Mouse (Mus musculus): ENCODE data around the gene Dact3.

The Dact3 gene

DNA sequence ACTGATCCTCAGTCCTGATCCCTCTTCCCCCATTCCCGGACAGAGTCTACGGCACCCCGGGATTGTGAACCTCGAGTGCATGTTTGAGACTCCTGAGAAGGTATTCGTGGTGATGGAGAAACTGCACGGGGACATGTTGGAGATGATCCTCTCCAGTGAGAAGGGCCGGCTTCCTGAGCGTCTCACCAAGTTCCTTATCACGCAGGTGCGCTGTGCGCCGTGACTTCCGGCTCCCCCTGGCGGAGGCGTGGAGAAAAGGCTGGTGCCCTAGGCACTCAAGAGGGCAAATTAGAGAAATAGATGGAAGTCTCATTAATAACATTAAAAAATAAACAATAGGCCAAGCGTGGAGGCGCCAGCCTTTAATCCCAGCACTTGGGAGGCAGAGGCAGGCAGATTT lies 16.8 kb upstream of the Dact3 start:
- peak; percentile 74 for DNase-seq (ENCODE audit: low read depth)

DNA sequence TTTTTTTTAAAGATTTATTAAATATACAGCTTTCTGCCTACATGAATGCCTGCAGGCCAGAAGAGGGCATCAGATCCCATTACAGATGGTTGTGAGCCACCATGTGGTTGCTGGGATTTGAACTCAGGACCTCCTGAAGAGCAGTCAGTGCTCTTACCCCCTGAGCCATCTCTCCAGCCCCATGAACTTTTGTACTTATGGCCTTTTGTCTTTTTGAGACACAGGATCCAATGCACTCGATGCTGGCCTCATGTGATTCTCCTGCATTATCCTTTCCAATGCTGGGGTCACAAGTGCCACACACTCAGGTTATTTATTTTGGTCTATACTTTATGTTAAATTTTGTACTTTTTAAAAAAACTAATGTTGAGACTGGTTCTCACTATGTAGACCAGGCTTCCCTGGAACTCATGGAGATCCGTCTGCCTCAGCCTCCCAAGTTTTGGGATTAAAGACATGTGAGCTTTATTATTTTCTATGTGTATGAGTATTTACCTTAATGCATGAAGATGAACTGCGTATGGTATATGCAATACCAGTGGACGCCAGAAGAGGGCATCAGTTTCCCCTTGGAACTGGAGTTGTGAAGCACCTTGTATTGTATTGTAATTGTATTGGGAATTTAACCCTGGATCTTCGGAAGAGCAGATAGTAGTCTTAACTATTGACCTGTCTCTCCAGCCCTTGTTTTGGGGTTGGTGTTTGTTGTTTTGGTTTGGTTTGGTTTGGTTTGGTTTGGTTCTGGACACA lies 15.0 kb upstream of the Dact3 start:
- DNase-seq (ENCODE audit: low read depth), result peak; percentile 85

DNA sequence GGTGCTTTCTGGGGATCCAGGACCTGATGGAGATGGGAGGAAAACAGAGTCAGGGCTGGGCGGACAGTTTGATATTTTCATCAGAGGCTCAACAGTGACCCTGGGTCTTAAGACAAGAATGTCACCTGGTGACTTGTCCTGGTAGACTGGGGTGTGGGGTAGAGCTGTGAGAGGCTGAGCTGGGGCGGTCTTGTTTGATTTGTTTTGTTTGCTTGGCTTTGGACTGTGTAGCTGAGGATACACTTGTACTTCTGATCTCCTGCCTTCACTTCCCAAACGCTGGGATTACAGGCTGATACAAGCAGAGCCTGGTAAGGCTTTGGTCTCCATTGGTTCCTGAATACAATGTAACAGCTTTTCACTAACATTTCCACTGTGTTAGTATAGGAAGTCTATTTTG lies 7.6 kb upstream of the Dact3 start:
- no peak for DNase-seq (ENCODE audit: low read depth)

DNA sequence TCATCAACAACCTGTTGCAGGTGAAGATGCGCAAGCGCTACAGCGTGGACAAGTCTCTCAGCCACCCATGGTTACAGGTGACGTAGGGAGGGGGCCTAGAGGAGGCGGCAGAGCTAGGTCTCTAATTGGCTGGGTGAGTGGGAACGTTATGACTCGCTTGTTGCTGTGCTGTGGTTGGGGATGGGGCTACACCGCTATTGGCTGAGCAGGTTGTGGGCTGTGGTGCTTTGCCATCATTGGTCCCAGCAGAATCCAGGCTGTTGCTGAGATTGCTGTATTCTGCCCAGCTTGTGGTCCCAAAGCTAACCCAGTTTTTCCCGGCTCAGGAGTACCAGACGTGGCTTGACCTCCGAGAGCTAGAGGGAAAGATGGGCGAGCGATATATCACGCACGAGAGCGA lies 5.6 kb upstream of the Dact3 start:
- no peak for DNase-seq (ENCODE audit: low read depth)

DNA sequence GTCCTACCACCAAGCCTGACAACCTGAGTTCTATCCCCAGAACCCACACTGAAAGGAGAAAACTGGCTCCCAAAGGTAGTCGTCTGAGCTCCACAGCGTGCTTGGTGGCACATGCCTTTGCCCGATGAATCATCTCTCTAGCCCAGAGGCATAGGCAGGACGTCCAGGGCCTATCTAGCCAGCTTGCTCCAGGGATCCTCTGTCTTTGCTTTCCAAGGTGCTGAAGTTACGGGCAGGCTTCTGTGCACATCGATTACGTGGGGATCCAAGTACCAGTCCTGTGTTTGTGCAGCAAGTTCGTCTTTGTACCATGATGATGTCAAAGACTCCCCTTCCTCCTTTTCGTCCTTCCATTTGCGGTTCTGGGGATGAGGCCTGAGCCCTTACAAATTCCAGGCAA lies 3.5 kb upstream of the Dact3 start:
- DNase-seq (ENCODE audit: low read depth), result no peak

DNA sequence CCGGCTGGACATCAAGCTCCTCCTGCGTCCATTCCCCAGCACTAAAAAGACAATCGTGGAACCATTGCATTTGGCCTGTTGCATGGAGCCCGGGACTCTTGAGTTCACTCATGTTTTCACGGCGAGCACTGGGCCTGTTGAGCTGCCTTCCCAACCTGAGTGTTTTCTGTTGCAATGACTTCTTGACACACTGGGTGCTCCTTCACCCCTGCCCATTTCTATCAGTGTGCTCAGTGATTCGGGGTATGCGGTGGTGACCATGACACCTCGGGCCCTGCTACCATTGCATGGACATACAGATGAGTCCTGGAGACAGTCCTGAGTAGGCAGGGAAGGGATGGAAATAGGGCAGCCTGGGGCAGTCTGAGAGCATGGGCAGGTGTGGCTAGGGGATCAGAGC lies 2.6 kb upstream of the Dact3 start:
- no peak for DNase-seq (ENCODE audit: low read depth)

DNA sequence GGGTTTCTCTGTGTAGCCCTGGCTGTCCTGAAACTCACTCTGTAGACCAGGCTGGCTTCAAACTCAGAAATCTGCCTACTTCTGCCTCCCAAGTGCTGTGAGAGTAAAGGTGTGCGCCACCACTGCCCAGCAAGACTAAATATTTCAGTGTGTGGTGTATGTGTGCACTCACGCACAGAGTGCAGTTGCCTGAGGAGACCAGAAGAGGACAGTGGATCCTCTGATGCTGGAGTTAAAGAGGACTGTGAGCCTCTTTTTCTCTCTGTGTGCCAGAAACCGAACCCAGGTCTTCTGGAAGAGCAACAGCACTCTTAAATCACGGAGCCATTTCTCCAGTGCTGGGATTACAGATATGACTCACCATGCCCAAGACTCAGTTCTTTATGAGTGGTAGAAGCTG lies 1.7 kb upstream of the Dact3 start:
- peak; percentile 36 for DNase-seq (ENCODE audit: low read depth)

DNA sequence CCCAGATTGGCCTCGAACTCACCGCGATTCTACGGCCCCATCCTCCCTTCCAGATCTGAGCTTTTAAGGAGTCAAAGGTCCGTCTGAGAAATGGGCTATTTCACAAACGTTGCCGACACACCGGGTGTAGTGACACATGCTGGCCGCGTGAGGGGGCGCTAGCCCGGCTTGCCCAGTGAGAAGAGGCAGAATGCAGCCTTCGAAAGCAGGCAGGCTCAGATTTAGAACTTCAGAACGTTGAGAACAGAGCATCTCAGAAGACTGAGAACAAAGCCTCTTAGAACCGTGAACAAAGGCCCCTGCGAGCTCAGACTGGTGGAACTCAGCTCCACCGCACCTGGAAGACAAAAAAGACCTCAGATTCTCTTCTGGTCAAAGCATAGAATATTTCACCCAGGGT lies 927 bp upstream of the Dact3 start:
- DNase-seq (ENCODE audit: low read depth), result peak; percentile 91

DNA sequence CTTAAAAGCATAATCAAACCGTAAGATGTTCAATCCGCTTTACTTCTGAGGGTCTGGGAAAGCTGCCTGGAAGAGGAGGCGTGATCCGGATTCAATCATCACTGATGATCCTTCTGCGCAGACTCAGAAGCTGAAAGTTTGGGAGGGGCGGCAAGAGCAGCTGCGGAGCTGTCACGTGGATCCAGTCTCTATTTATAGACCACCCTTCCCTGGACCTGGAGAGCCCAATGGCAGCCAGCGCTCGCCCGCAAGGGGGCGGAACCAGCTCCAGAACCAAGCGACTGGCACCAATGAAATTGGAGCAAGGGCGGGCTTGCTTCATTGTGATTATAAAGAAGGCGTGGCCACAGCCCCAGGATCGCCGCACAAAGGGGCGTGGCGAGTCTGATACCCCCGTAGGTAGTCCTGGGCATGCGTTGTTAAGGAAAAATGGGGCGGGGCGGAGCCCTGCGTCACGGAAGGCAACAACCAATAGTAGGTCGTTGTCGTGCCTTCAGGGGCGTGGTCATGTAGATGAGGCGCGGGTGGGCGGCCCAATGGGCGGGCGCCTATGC lies 284 bp upstream of the Dact3 start:
- DNase-seq (ENCODE audit: low read depth), result peak; percentile 100

DNA sequence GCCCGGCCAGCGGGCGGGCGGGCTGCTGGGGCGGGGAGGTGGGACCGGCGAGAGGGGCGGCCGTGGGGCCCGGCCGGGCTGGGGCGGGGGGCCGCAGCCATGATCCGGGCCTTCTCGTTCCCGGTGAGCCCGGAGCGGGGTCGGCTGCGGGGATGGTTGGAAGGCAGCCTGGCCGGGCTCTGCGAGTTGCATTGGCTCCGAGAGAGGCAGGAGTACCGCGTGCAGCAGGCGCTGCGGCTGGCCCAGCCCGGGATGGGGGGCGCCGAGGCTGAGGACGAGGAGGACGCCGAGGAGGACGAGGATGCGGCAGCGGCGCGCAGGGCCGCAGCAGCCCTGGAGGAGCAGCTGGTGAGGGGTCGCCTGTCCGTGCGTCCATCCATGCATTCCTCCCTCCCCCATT lies 209 bp downstream of the Dact3 start:
- no peak for DNase-seq (ENCODE audit: low read depth)

DNA sequence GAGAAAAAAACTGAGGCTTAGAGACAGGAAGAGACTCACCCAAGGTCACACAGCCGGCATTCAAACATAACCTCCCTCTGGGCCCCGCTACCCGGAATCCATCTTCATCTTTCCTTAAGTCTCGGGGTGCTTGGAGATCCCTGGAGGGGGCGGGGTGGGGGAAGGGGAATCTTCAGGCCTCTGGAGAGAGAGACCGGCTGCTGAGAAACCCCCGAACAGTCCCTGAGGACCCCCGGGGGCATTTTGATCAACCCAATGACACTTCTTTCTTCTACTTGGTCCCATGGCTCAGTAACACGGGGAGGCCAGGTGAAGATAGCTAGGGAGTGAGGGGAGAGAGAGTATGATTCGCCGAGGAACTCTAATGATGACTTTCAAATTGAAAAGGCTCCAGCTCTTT lies 889 bp downstream of the Dact3 start:
- DNase-seq (ENCODE audit: low read depth), result peak; percentile 42

DNA sequence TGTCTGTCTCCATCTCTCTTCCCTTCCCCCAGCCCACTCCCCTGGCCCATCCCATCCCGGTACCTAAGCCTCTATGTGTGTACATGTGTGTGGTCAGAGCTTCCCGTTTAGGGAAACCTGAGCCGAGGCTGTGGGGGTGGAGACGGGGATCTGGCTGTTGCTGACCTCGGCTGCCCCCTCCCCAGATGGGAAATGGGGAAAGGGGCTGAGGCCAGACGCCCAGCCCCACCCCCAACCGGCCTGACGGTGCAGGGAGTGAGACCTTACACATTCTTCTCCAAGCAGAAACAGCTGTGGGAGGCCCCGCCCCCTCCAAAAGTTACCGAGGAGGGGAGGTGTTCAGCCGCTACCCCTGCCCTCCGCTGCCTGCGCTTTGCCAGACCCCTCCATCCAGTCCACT lies 1.5 kb downstream of the Dact3 start:
- DNase-seq (ENCODE audit: low read depth), result peak; percentile 29

DNA sequence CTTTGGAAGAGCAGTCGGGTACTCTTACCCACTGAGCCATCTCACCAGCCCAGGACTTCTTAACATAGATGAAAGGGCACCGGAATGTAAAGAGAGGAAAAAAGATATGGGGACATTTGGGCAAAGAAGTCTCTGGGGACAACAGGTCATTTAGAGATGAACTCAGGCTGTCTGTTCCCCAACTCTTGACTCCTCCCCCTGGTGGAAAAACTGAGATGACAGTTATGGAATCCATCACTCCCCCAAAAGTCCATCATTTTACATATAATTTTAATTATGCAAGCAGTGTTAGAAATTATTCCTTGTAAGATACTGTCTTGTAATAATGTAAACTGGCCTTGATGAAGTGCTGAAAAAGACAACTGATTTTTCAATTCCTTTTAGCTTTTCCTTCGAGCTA lies 2.6 kb downstream of the Dact3 start:
- DNase-seq (ENCODE audit: low read depth), result peak; percentile 42

DNA sequence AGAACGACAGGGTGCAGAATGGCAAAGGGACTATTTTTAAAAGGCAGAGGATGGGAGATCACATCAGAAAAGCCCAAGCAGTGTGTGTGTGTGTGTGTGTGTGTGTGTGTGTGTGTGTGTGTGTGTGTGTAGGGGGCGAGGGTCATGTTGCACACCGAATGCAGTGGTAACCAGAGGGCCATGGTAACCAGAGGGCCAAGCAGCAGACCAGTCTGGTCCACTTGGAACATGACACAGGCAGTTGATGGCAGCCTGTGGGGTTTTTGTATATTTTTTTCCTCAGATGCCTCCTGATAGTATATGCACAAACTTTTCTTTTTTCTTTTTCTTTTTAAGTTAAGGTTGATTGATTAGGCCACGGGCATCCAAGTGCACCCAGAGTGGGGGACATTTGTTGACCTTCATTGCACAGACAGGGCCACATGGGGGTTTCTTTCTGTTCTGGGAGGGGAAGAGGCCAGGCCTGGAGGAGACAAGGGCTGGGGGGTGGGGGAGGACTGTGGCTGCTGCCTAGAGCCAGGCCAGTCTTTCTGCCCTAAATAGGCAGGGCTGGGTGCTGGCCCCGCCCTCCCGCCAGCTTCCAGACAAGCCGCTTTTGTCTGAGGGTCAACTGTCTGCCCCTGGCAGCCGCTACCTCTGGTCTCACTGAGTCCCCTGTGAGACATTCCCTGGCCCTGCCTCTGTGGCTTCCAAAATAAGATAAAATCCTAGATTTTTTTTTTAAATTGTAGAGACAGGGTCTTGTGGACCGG lies 4.9 kb downstream of the Dact3 start:
- DNase-seq (ENCODE audit: low read depth), result no peak

DNA sequence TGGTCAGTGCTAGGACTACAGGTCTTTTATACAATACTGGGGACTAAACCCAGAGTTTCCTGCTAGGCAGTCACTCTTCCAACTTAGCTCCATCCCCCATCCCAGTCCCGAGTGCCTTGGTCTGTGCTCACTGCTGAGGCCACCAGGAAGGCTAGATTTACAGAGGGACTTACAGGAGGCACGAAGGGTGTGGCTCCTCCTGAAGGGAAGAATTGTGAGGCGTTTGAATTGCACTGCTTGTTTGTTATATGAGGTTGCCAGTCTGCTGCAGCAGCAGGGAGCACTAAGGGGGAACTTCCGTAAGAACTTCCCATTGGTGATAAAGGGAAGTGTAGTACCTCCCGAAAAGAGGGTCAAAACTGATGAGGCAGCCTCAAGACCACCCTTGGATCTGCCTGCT lies 5.5 kb downstream of the Dact3 start:
- DNase-seq (ENCODE audit: low read depth), result no peak

DNA sequence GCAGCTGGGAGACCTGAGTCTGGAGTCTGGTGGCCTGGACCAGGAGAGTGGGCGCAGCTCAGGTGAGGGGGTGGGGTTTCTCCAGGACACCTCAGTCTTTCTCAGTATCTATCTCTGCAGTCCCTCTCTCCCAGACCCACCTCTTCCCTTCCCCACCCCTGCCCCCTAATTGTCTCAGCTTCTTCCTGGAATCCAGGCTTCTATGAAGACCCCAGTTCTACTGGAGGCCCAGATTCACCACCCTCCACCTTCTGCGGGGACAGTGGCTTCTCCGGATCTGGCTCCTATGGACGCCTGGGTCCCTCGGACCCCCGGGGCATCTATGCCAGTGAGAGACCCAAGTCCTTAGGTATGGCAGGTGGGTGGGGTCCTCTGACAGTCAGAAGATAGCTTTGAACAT lies 8.0 kb downstream of the Dact3 start:
- no peak for DNase-seq (ENCODE audit: low read depth)

DNA sequence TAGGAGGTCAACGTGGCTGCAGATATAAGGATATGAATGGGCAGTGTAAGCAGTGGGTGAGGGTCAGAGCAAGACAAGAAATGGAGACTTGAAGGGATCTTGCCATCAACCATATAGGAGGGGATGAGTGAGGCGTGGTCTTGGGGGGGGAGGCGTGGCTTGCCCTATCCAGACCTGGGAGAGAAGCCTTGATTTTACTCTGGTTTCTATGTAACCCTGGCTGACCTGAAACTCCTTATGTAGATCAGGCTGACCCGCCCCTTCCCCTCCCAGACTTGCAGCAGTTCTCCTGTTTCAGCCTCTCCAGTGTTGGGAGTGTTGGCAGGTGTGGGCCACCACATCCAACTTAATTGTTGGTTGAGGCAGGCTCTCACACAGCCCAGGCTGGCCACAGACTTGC lies 9.2 kb downstream of the Dact3 start:
- no peak for DNase-seq (ENCODE audit: low read depth)

DNA sequence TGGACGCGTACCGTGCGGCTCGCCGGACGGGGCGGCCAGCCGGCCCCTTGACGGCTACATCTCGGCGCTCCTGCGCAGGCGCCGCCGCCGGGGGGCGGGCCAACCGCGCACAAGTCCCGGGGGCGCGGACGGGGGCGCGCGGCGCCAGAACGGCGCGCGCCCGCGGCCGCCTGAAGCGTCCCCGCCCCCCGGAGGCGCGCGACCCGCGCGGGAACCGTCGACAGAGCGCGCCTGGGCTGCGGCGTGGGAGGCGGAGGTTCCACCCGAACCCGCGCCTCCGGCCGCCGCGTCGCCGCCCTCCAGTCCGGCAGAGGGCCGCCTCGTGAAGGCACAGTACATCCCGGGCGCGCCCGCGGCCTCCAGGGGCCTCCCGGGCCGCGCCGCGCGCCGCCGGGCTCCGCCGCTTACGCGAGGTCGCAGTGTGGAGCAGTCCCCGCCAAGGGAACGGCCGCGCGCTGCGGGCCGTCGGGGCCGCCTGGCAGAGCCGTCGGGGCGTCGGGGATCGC lies 10.2 kb downstream of the Dact3 start:
- DNase-seq (ENCODE audit: low read depth), result peak; percentile 42

DNA sequence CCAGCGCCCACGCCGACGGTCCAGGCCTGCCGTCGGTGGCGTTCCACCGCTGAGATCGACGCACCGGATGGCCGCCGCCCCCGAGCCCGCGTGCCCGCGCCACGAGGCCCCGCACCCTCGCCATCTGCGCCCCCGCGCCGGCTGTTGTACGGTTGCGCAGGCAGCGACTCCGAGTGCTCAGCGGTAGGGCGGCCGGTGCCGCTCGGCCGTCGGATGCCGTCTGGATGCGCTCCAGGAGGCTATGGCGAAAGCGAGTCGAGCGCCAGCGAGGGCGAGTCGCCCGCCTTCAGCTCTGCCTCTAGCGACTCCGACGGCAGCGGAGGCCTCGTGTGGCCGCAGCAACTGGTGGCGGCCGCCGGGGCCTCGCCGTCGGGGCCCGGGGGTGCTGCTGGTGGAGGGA lies 10.8 kb downstream of the Dact3 start:
- DNase-seq (ENCODE audit: low read depth), result no peak

DNA sequence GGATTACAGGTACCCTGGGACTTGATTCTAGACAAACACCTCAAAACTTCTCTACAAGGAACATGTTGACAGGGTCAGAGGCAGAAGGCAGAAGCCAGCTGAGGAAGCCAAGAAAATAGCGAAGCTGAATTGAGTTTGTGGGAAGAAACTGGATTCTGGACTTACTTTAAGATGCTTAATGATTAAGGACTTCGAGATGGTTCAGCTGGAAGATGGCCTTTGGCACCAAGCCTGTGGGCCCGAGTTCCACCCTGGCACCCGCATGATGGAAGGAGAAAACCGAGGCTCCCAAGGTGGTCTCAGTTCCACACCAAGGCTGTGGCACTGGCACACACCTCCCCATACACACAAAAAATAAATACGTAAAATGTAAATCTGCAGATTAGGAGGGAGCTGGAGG lies 15.4 kb downstream of the Dact3 start:
- DNase-seq (ENCODE audit: low read depth), result no peak

DNA sequence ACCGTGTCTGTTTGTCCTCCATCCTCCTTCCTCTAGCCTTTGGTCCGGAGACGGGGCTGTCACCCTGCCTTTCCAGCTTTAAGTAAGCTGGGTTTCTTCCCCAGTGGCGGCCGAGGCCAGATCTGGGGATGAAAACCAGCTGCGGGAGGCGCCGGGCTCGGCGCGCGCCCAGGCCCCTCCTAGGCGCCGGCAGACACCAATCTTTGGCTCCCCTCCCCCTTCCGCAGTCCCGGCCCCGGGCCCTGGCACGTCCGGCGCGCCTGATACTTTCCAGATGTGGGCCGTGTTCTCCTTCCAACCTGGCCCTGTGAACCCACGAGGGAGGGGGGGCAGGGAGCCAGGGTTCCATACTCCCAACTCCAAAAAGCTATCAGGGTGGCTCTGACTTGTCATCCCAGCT lies 15.8 kb downstream of the Dact3 start:
- peak; percentile 47 for DNase-seq (ENCODE audit: low read depth)

DNA sequence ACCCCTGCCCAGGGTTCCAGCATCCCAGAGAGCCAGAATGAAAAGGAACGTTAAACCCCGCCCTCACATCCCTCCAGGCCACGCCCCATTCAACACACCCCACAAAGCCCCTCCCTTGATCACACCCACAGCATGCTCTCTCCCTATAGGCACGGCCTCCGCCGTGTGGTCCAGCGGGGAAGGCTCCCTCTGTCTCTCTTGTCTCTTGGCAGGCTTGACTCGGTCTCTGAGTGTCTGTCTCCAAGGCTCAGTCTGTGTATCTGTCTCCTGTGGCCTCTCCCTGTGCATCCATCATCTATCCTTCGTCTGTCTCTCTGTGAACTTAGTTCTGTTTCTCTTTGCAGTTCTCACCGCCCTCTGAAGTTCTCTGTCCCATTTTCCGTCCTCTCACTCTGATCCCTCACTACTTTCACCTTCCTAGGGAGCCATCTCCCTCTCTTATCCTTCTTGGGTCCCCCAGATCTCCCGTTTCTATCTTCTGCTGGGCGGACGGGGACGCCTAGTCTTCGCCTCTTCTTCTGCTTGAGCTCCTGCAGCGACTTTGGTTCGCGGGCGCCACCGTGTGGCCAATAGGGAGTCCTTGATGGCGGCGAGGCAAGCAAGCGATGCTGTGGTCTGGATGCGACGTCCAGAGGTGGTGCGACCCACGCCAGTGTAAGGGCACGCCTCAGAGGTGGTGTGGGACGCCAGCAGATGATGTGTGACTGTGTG lies 16.7 kb downstream of the Dact3 start, which contains the start of gene Gng8:
Gene Gng8 (plus strand): TSS at position 146 of the 711 bp plus-strand sequence.
- DNase-seq (ENCODE audit: low read depth), result peak; percentile 93

DNA sequence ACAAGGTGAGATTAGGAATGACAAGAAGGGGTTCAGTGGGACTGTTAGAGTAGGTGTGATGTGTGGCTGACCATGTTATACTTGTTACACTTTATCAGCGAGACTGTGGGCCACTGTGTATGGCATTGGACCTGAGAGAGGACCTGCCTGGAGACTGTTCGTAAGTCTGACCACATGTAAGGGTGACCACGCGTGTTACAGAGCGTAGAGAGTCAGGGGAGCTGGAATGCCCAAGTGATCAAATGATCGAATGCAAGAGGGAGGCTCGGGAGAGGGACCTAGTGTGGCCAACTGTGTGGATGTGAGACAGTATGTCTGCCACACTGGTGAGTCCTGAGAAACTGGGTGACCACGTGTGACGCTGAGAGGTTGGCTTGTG lies 17.2 kb downstream of the Dact3 start:
- DNase-seq (ENCODE audit: low read depth), result no peak

Measured in induced T-regulatory cell, adult 2 months (primary cell).